Mouse (Mus musculus) right cerebral cortex, postnatal 36 days (tissue): ENCODE results near the gene Yipf2.
"Not testable (repeated sequence)": the region's sequence is repeated elsewhere in the genome, so short reads cannot be mapped to it uniquely, and the experiment has no call there.

Experiments
- DNase-seq, 2 experiments: peaks; one replicate each; pipeline ENCODE4 v3.0.0; 2022; ENCODE audit warnings: low spot score in 2 of 2, mixed read lengths in 1 of 2

Yipf2 gene

GRCm38 (mm10) chr9:21559151-21559550, 33.5 kb downstream of the Yipf2 start:
- no peak for DNase-seq

GRCm38 (mm10) chr9:21558366-21558765, 34.3 kb downstream of the Yipf2 start:
- DNase-seq = no peak

- DNase-seq = no peak
These were observed 35.1 kb downstream of the Yipf2 start for GRCm38 (mm10) chr9:21557556-21557955.

DNA sequence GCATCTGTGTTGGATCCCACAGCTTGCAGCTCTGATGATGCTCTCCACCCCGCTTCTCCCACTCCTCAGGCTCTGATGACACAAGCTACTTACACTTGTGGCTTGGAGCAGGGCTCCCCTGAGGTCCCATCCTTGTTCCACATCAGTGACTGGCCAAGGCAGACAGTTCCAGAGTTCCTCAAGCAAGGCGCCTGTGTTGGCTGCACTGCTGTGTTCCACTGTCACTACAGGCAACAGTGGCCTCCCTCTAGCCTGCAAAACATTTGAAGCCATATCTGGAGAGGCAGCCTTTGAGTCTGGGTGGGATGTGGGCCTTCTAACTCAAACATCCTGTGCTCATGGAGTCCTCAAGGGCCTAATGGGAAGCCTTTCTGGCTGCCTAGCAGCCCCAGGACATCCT, 35.6 kb downstream of the Yipf2 start:
- no peak for DNase-seq

GRCm38 (mm10) chr9:21555198-21555742, 37.4 kb downstream of the Yipf2 start:
- no peak for DNase-seq

- no peak for DNase-seq
These were observed 38.9 kb downstream of the Yipf2 start for GRCm38 (mm10) chr9:21553607-21554273.

- DNase-seq = no peak
These were observed 41.6 kb downstream of the Yipf2 start for GRCm38 (mm10) chr9:21551049-21551448.

DNA sequence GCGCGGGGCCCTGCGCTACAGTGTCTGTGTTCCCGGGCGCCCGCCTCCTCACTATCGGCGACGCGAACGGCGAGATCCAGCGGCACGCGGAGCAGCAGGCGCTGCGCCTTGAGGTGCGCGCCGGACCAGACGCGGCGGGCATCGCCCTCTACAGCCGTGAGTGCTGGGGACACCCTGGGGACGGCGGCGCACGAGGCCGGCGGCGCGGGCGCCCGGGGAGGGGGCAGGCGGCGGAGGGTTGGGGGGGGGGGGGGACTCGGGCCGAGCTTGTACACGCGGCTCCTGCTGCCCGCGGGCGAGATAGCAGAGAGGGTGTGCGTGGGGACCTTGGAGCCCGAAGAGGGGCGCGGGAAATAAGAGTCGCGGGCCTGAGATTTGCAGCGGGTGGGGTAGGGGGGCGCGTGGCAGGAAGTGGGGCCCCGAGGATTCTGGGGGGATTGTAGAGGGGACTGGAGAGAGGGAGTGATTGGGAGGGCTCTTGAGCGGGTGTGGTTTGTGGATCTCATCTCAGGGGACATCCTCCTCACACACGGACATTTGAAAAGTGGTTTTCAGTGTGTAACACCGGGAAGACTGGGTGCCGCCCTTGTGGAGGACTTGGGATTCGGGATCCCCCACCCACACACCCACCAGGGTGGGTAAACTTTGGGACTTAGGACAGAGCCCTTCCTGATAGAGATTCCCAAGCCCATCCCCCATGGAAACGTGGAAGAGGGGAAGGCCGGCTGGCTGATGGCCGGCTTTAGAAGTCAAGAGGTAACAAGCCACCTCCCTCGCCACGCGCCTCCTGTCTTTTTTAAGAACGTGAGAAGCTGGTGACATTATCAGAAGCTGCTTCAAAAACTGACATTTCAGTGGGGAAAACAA, 45.3 kb downstream of the Yipf2 start:
- peak; percentile 12 to 28 for DNase-seq

DNA sequence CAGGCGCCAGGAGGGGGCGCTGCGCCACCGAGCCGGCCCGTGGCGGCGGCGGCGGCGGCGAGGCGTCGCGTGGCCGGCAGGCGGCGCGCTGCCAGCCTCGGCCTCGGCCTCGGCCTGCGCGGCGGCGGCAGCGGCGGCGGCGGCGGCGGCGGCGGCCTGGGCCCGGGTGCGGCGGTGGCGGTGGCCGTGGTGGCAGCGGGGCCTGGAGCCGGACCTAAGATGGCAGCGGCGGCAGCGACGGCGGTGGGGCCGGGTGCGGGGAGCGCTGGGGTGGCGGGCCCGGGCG, 45.9 kb downstream of the Yipf2 start, which contains the start of gene Carm1:
Gene Carm1, plus strand, starts transcription at position 106 of the 286 bp plus-strand sequence.
- peak; percentile 43 to 49 for DNase-seq

DNA sequence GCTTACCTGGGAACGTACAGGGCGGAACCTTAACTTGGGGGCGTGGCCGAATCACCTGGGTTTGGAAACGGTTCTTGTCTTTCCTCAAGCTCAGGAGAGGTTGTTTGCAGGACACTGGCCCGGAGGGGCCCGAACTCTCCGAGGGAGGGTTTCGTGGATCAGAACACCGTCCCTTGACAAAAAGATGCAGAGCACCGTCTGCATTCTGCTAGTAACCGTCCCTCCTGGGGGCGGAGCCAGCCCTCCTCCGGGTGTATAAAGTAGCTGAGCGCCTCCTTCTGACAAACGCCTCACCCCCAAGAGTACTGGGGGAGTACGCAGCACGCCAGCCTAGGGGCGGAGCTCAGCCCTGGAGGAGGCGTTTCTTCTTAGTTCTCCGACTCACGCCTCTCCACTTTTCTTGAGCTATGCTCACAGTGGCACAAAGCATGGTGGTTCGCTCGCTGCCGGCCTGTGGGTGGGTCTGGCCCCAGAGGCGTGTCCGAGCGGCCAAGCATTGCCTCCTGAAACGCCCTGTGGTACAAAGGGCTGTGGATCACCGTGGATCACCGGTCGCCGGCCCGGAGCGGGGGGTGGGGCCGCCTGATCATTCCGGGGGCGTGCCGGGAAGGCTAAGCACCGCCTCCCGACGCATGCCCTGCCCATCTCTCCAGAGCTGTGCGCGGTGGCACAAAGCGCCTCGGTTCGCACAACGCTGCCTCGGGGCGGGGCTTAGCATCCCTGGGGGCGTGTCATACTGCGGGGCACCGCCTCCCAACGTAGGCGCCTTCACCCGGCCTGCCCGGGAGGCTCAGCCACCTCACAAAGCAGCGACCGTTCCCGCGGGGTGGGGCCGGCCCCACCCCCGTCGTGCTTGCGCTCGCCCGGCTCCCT, 46.5 kb downstream of the Yipf2 start:
- DNase-seq = peak; percentile 99

DNA sequence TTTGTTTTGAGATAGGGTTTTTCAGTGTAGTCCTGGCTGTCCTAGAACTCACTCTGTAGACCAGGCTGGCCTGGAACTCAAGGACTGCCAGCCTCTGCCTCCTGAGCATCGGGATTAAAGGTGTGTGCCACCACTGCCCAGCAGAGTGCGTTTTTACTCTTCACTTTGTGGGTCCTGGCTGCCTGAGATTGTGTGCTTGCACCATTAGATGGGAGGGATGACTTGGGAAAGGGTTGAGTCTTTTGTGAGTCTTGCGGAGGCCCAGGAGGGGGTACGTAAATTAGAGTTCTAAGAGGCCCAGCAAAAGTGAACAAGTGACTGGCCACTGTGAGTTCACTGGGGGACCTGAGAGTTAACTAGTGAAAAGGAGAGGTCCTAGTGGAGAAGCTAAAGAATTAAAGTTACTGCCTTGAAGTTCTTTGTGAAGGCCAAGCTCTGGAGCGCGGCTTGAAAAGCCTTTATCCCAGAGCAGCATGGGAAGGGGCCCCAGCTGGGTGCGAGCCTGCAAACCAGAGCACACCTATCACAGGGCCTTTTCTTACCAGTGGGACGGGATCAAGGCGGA, 47.2 kb downstream of the Yipf2 start:
- no peak for DNase-seq

GRCm38 (mm10) chr9:21542001-21542400, 50.6 kb downstream of the Yipf2 start:
- DNase-seq = not testable (repeated sequence)

- no peak for DNase-seq
These were observed 52.5 kb downstream of the Yipf2 start for GRCm38 (mm10) chr9:21539981-21540753.
